Mouse (Mus musculus) midbrain, embryonic 11.5 days (tissue): Measurements from ENCODE around the gene Rimbp3. TPM values are rescaled to one million over a fixed set of nuclear protein-coding genes. Genes with fewer than 3 reads are reported as not detected.
A peak's percentile ranks its signal among the peaks of the same experiment; 100 is the strongest.

ENCODE experiments used
- ATAC-seq: fragments of 200-750 bp; cut with Nextera tagmentation; 2 replicates; pipeline ENCODE4 v1.8.0; 2017; ENCODE audit warnings: moderate TSS enrichment, moderate library complexity; ENCODE audit not compliant: low FRiP score
- DNase-seq: peaks from one replicate; pipeline ENCODE4 v3.0.0; 2015; ENCODE audit warnings: low spot score; ENCODE audit errors: missing footprints
- H3K27ac ChIP-seq: fragments of 300-500 bp; sonication (generic); 2 replicates; pipeline ENCODE4 v1.5.1; 2014; ENCODE audit warnings: low read depth, low read length
- H3K27me3 ChIP-seq: fragments of 300-500 bp; sonication (generic); 2 replicates; pipeline ENCODE4 v1.6.1; 2014; ENCODE audit warnings: mild to moderate bottlenecking, low read length, moderate library complexity, mixed read lengths; ENCODE audit not compliant: control insufficient read depth, insufficient read depth
- H3K36me3 ChIP-seq: fragments of 300-500 bp; sonication (generic); 2 replicates; pipeline ENCODE4 v1.6.1; 2014; ENCODE audit warnings: mild to moderate bottlenecking, low read length, moderate library complexity, mixed read lengths; ENCODE audit not compliant: control insufficient read depth, insufficient read depth
- H3K4me1 ChIP-seq: fragments of 300-500 bp; sonication (generic); 2 replicates; pipeline ENCODE4 v1.6.1; 2014; ENCODE audit warnings: low read length; ENCODE audit not compliant: control insufficient read depth, insufficient read depth
- H3K4me2 ChIP-seq: fragments of 300-500 bp; sonication (generic); 2 replicates; pipeline ENCODE4 v1.6.1; 2014; ENCODE audit warnings: mild to moderate bottlenecking, moderate library complexity
- H3K4me3 ChIP-seq: fragments of 300-500 bp; sonication (generic); 2 replicates; pipeline ENCODE4 v1.5.1; 2014; ENCODE audit warnings: low read depth, low read length
- H3K9ac ChIP-seq: fragments of 300-500 bp; sonication (generic); 2 replicates; pipeline ENCODE4 v1.6.1; 2014; ENCODE audit warnings: low read length
- H3K9me3 ChIP-seq: fragments of 300-500 bp; sonication (generic); 2 replicates; pipeline ENCODE4 v1.6.1; 2016; ENCODE audit warnings: low read length; ENCODE audit not compliant: control insufficient read depth
- WGBS: fragments of 180-500 bp; shearing (Covaris S2); extraction: QIAGEN DNeasy Blood & Tissue Kit; methylation state at CpG from one replicate; pipeline ENCODE4 v1.1.7; 2014; 5-methylcytosine and 5-hydroxymethylcytosine counted together
- polyA plus RNA-seq: library from polyadenylated mRNA; unstranded; fragments of >200 nt; fragmentation: Nextera tagmentation; extraction: Ambion mirVana; gene quantifications from 2 replicates; pipeline ENCODE4 v1.2.1, GENCODE M21; 2014

The Rimbp3 gene
- polyA plus RNA-seq, 1 experiment from 2014 or later = 1.7 TPM

DNA sequence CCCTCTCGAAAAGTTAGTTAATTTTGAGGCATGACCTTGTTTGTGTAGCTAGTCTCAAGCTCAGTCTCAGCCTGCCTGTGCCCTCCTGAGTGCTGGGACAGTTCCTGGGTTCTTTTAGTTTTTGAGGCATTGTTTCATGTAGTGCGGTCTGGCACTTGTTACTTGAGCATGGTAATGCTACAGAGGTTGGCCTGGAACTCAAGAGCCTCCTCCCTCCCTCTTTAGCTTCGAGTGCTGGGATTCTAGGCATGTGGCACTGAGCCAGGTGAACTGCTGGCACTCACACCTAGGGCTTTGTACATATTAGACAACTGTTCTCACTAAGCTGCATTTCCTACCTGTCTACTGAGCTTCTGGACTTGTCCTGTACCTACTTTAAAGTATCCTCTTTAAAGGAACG lies 39.3 kb downstream of the Rimbp3 start:
- Histone ChIP-seq H3K9ac (no peak overlapping the region), H3K4me1 (peaks cover 10% of the 10 kb centered on the region), H3K4me2 (no peak overlapping the region), H3K36me3 (no peaks in the 10 kb centered on the region), H3K27me3 (no peaks in the 10 kb centered on the region), H3K27ac (no peak overlapping the region), H3K4me3 (no peak overlapping the region), H3K9me3 (no peaks in the 10 kb centered on the region)
- ATAC-seq (no peak), DNase-seq (no peak)
- 94% methylated on average over 4 of the region's 4 CpGs for WGBS

GRCm38 (mm10) chr16:17249135-17249534 lies 40.7 kb downstream of the Rimbp3 start:
- Histone ChIP-seq H3K27me3 (no peaks in the 10 kb centered on the region), H3K4me2 (no peak overlapping the region), H3K27ac (no peak overlapping the region), H3K4me3 (no peak overlapping the region), H3K9ac (no peak overlapping the region), H3K4me1 (peaks cover 24% of the 10 kb centered on the region), H3K9me3 (no peaks in the 10 kb centered on the region), H3K36me3 (no peaks in the 10 kb centered on the region)
- DNase-seq (no peak), ATAC-seq (no peak)
- WGBS = 79% methylated on average over 6 of the region's 6 CpGs

DNA sequence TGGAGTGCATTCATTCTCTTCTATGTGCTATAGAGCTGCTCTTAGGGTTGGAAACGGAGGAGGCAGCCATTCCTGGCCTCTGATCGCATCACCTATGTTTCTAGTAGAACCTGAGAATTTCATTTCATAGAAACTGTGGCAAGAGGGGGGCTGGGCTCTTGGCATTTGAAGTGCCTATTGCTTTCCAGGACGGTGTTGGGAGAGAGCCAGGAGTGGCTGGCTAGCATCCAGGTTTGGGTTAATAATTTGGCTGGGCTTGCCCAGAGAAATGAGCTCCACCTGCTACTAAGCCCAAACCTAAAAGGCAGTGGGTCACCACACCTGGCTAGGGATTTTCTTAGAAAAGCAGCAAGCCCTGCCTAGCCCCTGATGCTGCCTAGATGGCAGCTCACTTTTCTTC lies 43.1 kb downstream of the Rimbp3 start:
- H3K27me3 ChIP-seq = no peaks in the 10 kb centered on the region
- no peaks in the 10 kb centered on the region for H3K36me3 ChIP-seq
- peaks cover 27% of the 10 kb centered on the region for H3K4me1 ChIP-seq
- 86% methylated on average over 3 of the region's 3 CpGs for WGBS
- DNase-seq (no peak), ATAC-seq (no peak)
- no peak overlapping the region for H3K4me2 ChIP-seq
- H3K9ac ChIP-seq = no peak overlapping the region
- no peak overlapping the region for H3K27ac ChIP-seq
- no peak overlapping the region for H3K4me3 ChIP-seq
- no peaks in the 10 kb centered on the region for H3K9me3 ChIP-seq

GRCm38 (mm10) chr16:17252086-17252726 lies 43.8 kb downstream of the Rimbp3 start:
- Histone ChIP-seq H3K36me3 (peaks cover under 1% of the 10 kb centered on the region), H3K4me2 (no peak overlapping the region), H3K4me3 (no peak overlapping the region), H3K27ac (no peak overlapping the region), H3K4me1 (peaks cover 27% of the 10 kb centered on the region), H3K27me3 (no peaks in the 10 kb centered on the region), H3K9me3 (no peaks in the 10 kb centered on the region), H3K9ac (no peak overlapping the region)
- DNase-seq (no peak), ATAC-seq (no peak)
- 83% methylated on average over 3 of the region's 3 CpGs for WGBS

- no peak for DNase-seq
- Histone ChIP-seq H3K4me3 (no peak overlapping the region), H3K4me2 (no peak overlapping the region), H3K9ac (no peak overlapping the region), H3K4me1 (peaks cover 27% of the 10 kb centered on the region), H3K9me3 (no peaks in the 10 kb centered on the region), H3K27ac (no peak overlapping the region), H3K27me3 (no peaks in the 10 kb centered on the region), H3K36me3 (peaks cover 7% of the 10 kb centered on the region)
- ATAC-seq = no peak
- WGBS = 69% methylated on average over 7 of the region's 7 CpGs
These were observed 44.4 kb downstream of the Rimbp3 start for GRCm38 (mm10) chr16:17252841-17253240.

DNA sequence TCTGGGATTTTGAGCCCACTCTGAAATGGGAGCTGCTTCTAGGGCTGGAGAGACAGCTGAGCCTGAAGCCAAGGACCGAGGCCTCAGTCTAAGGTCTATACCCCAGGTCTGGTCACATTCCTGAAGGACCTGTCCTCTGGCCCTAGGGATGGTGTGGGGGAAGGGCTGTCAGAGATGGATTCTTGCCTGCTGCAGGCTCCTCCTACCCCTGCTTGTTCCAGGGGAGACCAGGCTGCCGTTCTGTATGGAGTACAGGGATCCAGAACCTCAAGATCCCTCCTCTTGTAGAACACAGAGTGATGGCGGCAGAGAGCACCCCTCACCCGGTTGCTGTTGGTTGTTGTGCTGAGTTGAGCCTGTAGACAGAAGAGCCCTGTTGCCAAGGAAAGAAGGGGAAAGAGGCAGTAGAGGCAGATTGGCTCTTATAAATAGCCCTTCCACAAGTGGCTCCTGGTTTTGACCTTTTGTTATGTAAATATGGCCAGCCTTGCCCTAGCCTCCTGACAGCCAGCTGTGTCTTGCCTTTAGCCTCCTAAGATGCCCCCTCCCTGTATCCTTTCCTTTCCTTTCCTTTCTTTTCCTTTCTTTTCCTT lies 45.7 kb downstream of the Rimbp3 start:
- no peaks in the 10 kb centered on the region for H3K9me3 ChIP-seq
- peak; percentile 60 for ATAC-seq
- H3K4me2 ChIP-seq = peak overlapping the region; percentile 19
- H3K27me3 ChIP-seq = no peaks in the 10 kb centered on the region
- peaks cover 15% of the 10 kb centered on the region for H3K36me3 ChIP-seq
- peak overlapping the region; percentile 48; the same call in 1 of the 2 replicates for H3K27ac ChIP-seq
- 12% methylated on average over 4 of the region's 4 CpGs for WGBS
- no peak overlapping the region for H3K4me3 ChIP-seq
- 0 out of 2 replicates have a peak overlapping the region, but pooled peaks have one; percentile 16 for H3K9ac ChIP-seq
- peaks cover 27% of the 10 kb centered on the region for H3K4me1 ChIP-seq
- no peak for DNase-seq

GRCm38 (mm10) chr16:17255270-17255669 lies 46.9 kb downstream of the Rimbp3 start:
- no peaks in the 10 kb centered on the region for H3K9me3 ChIP-seq
- no peak for ATAC-seq
- H3K27ac ChIP-seq = no peak overlapping the region
- H3K9ac ChIP-seq = no peak overlapping the region
- peaks cover 27% of the 10 kb centered on the region for H3K4me1 ChIP-seq
- no peak overlapping the region for H3K4me2 ChIP-seq
- WGBS = 86% methylated on average over 2 of the region's 2 CpGs
- H3K4me3 ChIP-seq = no peak overlapping the region
- peaks cover 19% of the 10 kb centered on the region for H3K36me3 ChIP-seq
- H3K27me3 ChIP-seq = no peaks in the 10 kb centered on the region
- DNase-seq = no peak

DNA sequence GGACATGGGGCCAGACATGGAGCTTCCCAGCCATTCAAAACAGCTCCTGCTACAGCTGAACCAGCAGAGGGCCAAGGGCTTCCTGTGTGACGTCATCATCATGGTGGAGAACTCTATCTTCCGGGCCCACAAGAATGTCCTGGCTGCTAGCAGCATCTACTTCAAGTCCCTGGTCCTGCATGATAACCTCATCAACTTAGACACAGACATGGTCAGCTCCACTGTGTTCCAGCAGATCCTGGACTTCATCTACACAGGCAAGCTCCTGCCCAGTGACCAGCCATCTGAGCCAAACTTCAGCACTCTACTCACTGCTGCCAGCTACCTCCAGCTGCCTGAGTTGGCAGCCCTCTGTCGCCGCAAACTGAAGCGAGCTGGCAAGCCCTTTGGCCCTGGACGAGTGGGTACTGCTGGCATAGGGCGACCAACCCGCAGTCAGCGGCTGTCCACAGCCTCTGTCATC lies 49.0 kb downstream of the Rimbp3 start:
- no peak overlapping the region for H3K4me2 ChIP-seq
- H3K9me3 ChIP-seq = no peaks in the 10 kb centered on the region
- peaks cover 23% of the 10 kb centered on the region for H3K36me3 ChIP-seq
- no peak overlapping the region for H3K9ac ChIP-seq
- H3K4me3 ChIP-seq = no peak overlapping the region
- no peak overlapping the region for H3K27ac ChIP-seq
- WGBS = 96% methylated on average over 9 of the region's 9 CpGs
- H3K27me3 ChIP-seq = no peaks in the 10 kb centered on the region
- DNase-seq = no peak
- H3K4me1 ChIP-seq = peaks cover 20% of the 10 kb centered on the region
- ATAC-seq = no peak

- H3K4me2 ChIP-seq = no peak overlapping the region
- H3K9me3 ChIP-seq = no peaks in the 10 kb centered on the region
- H3K4me1 ChIP-seq = peaks cover 6% of the 10 kb centered on the region
- no peak overlapping the region for H3K9ac ChIP-seq
- WGBS = 92% methylated on average over 12 of the region's 12 CpGs
- ATAC-seq = no peak
- H3K27ac ChIP-seq = no peak overlapping the region
- no peak for DNase-seq
- H3K4me3 ChIP-seq = no peak overlapping the region
- peaks cover 24% of the 10 kb centered on the region for H3K36me3 ChIP-seq
- H3K27me3 ChIP-seq = no peaks in the 10 kb centered on the region
These were observed 50.5 kb downstream of the Rimbp3 start for GRCm38 (mm10) chr16:17258917-17259316.
